ENCODE assay signal across 26 mouse cellular contexts in the genomic region with DNA sequence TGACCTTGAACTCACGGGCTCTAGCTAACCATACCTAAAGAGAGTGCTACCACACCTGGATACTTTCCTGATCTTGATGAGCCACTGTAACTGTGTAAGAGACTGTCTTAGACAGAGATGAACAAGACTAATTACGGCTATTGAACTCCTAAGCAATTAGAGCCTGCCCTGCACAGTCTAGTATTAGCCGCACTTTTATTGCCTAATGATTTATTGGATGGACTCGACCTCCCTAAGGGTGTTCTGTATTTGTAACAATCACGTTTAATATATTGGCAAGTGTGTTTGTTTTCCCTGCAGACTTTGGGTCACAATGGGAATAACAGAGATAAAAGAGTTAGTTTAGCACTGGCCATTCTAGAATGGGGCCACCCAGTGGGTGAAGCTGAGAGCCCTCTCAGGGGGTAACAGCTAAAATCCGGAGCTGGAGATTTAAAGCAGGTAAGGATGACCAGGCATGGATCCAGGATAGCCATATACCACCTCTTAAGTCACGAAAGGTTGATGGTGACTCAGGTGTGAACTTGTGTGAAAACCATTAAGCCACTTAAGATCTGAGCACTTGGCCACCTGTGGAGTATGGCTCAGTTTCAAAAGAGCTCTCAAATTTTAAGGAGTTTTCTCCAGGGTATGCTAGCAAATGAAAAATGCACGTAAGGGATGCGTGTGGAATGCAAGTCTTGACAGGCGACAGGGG. TPM values are rescaled to one million over a fixed set of nuclear protein-coding genes. Genes with fewer than 3 reads are reported as not detected.
DNase-seq lines count a peak whose midpoint lies in the region; ATAC-seq and TF ChIP-seq lines count a peak whose summit lies in the region.
"Had no signal": no experiment of that assay in that cellular context is flagged by ENCODE, and none has a peak within 500 bp of the region (broad histone marks: within the 10 kb centered on the region; RNA-seq: fewer than 3 reads in every experiment).

No protein-coding gene starts in this region.

- H3K27me3 ChIP-seq in kidney, embryonic 14.5 days (ENCODE audit: control insufficient read depth, insufficient read depth, low read length) = no peaks in the 10 kb centered on the region
- no peaks in the 10 kb centered on the region for H3K27me3 ChIP-seq in kidney, postnatal 0 days (ENCODE audit: insufficient read depth, low read length)
- H3K27me3 ChIP-seq: embryonic facial prominence, embryonic 12.5 days; embryonic facial prominence, embryonic 15.5 days; heart, embryonic 13.5 days had no signal

- WGBS in kidney, embryonic 14.5 days = 22% methylated on average over 10 of the region's 10 CpGs
- 18% methylated on average over 10 of the region's 10 CpGs for WGBS in kidney, postnatal 0 days

- H3K9ac ChIP-seq in kidney, embryonic 14.5 days (ENCODE audit: low read depth, low read length) = no peak overlapping the region
- no peak overlapping the region for H3K9ac ChIP-seq in kidney, postnatal 0 days (ENCODE audit: low read depth, low read length)
- H3K9ac ChIP-seq: embryonic facial prominence, embryonic 12.5 days; embryonic facial prominence, embryonic 15.5 days; forebrain, postnatal 0 days; heart, embryonic 13.5 days; hindbrain, embryonic 14.5 days had no signal

- no peaks in the 10 kb centered on the region for H3K4me1 ChIP-seq in kidney, embryonic 14.5 days (ENCODE audit: control insufficient read depth, insufficient read depth, low read length)
- no peaks in the 10 kb centered on the region for H3K4me1 ChIP-seq in kidney, postnatal 0 days (replicated peaks; ENCODE audit: insufficient read depth, low read length)
- H3K4me1 ChIP-seq: embryonic facial prominence, embryonic 12.5 days; embryonic facial prominence, embryonic 15.5 days; heart, embryonic 13.5 days had no signal

- H3K4me2 ChIP-seq in kidney, embryonic 14.5 days (replicated peaks; ENCODE audit: low read depth, low read length) = no peak overlapping the region
- H3K4me2 ChIP-seq in kidney, postnatal 0 days (ENCODE audit: low read length) = no peak overlapping the region
- H3K4me2 ChIP-seq: embryonic facial prominence, embryonic 12.5 days; embryonic facial prominence, embryonic 15.5 days; heart, embryonic 13.5 days; hindbrain, embryonic 14.5 days had no signal

- no peaks in the 10 kb centered on the region for H3K36me3 ChIP-seq in kidney, embryonic 14.5 days (ENCODE audit: control insufficient read depth, insufficient read depth, low read length)
- no peaks in the 10 kb centered on the region for H3K36me3 ChIP-seq in kidney, postnatal 0 days (ENCODE audit: insufficient read depth, low read length)
- H3K36me3 ChIP-seq: embryonic facial prominence, embryonic 12.5 days; embryonic facial prominence, embryonic 15.5 days; heart, embryonic 13.5 days had no signal

- no peak for DNase-seq in kidney, postnatal 36 days
- no peak for DNase-seq in kidney, postnatal 0 days (ENCODE audit: low spot score)
- no peak for DNase-seq in kidney, adult 18-20 months
- DNase-seq in lung, postnatal 36 days = peak; percentile 16
- no peak for DNase-seq in lung, postnatal 10 days
- DNase-seq: adrenal gland, adult 2 months; adrenal gland, postnatal 14 days; cerebellum, adult 11 months; cerebellum, adult 2 months; cerebellum, adult 9-11 months; cerebellum, postnatal 25 days; forebrain, postnatal 0 days; gastrocnemius, adult 2 months; gastrocnemius, postnatal 14 days; heart, adult 18-20 months; heart, postnatal 14 days; heart, postnatal 4 days had no signal

- peak; percentile 66; the same call in 1 of the 2 replicates for ATAC-seq in kidney, embryonic 14.5 days (ENCODE audit: low FRiP score, low TSS enrichment)
- peak; percentile 40; the same call in 1 of the 2 replicates for ATAC-seq in kidney, postnatal 0 days (replicated peaks; ENCODE audit: low FRiP score, low read depth)
- ATAC-seq: CD4-positive, CD25-positive, alpha-beta regulatory T cell, adult 4 months; forebrain, embryonic 14.5 days; forebrain, postnatal 0 days had no signal

- H3K27ac ChIP-seq in kidney, embryonic 14.5 days (ENCODE audit: low read depth, low read length) = no peak overlapping the region
- H3K27ac ChIP-seq in kidney, postnatal 0 days = no peak overlapping the region
- H3K27ac ChIP-seq: embryonic facial prominence, embryonic 12.5 days; embryonic facial prominence, embryonic 15.5 days; gastrocnemius, adult 2 months; heart, embryonic 13.5 days; hindbrain, embryonic 14.5 days had no signal

- no peak overlapping the region for H3K4me3 ChIP-seq in kidney, embryonic 14.5 days (ENCODE audit: low read length)
- H3K4me3 ChIP-seq in kidney, postnatal 0 days (replicated peaks; ENCODE audit: low read depth, low read length) = no peak overlapping the region
- H3K4me3 ChIP-seq: embryonic facial prominence, embryonic 12.5 days; embryonic facial prominence, embryonic 15.5 days; gastrocnemius, adult 2 months; heart, embryonic 13.5 days had no signal

- no peak for TF ChIP-seq CTCF in kidney, postnatal 0 days (IDR thresholded peaks at IDR 0.05; ENCODE audit: low read depth)

- H3K9me3 ChIP-seq in kidney, embryonic 14.5 days (ENCODE audit: control insufficient read depth, low read length) = no peaks in the 10 kb centered on the region
- no peaks in the 10 kb centered on the region for H3K9me3 ChIP-seq in kidney, postnatal 0 days (replicated peaks; ENCODE audit: low read length)
- H3K9me3 ChIP-seq: embryonic facial prominence, embryonic 12.5 days; embryonic facial prominence, embryonic 15.5 days; heart, embryonic 13.5 days had no signal

RNA-seq across cellular contexts. Expression of gene Entpd6, which starts 8.5 kb away (rescaled TPM):
- 17.5 and 27.9 TPM in 2 replicates for polyA plus RNA-seq in kidney, embryonic 14.5 days (2014; fragmentation: Nextera tagmentation; extraction: Ambion mirVana)
- polyA plus RNA-seq in kidney, postnatal 0 days (2015; fragmentation: Nextera tagmentation; extraction: Ambion mirVana) = 16.3 and 18.3 TPM in 2 replicates

RNA-seq across cellular contexts. Expression of gene Pygb, which starts 46.2 kb away (rescaled TPM):
- 35.3 and 57.8 TPM in 2 replicates for polyA plus RNA-seq in kidney, embryonic 14.5 days (2014; fragmentation: Nextera tagmentation; extraction: Ambion mirVana)
- 53.3 and 58.4 TPM in 2 replicates for polyA plus RNA-seq in kidney, postnatal 0 days (2015; fragmentation: Nextera tagmentation; extraction: Ambion mirVana)

RNA-seq across cellular contexts. Expression of gene Vsx1, which starts 51.1 kb away (rescaled TPM):
- not detected in 2 replicates for polyA plus RNA-seq in kidney, embryonic 14.5 days (2014; fragmentation: Nextera tagmentation; extraction: Ambion mirVana)
- not detected in 2 replicates for polyA plus RNA-seq in kidney, postnatal 0 days (2015; fragmentation: Nextera tagmentation; extraction: Ambion mirVana)
- polyA plus RNA-seq: adrenal gland, adult 2 months; C2C12; CD4-positive, CD25-positive, alpha-beta regulatory T cell, adult 4 months; cerebellum, adult 2 months; embryonic facial prominence, embryonic 12.5 days; heart, embryonic 13.5 days; heart, embryonic 16.5 days had no signal
